Mouse (Mus musculus) limb, embryonic 15.5 days (tissue): ENCODE results near the gene Rab11fip3. TPM values are rescaled to one million over a fixed set of nuclear protein-coding genes. Genes with fewer than 3 reads are reported as not detected.
A peak's percentile ranks its signal among the peaks of the same experiment; 100 is the strongest.
"Not testable (repeated sequence)": the region's sequence is repeated elsewhere in the genome, so short reads cannot be mapped to it uniquely, and the experiment has no call there.

ENCODE experiments used
- ATAC-seq: fragments of 200-750 bp; cut with Nextera tagmentation; 2 replicates; pipeline ENCODE4 v1.8.0; 2017; ENCODE audit warnings: low read depth, moderate TSS enrichment; ENCODE audit not compliant: insufficient number of reproducible peaks, low FRiP score, low TSS enrichment
- H3K27ac ChIP-seq: fragments of 300-500 bp; sonication (generic); 2 replicates; pipeline ENCODE4 v1.5.1; 2015; ENCODE audit warnings: moderate library complexity, mild to moderate bottlenecking, inconsistent platforms
- H3K27me3 ChIP-seq: fragments of 300-500 bp; sonication (generic); 2 replicates; pipeline ENCODE4 v1.6.1; 2015; ENCODE audit warnings: inconsistent platforms
- H3K36me3 ChIP-seq: fragments of 300-500 bp; sonication (generic); 2 replicates; pipeline ENCODE4 v1.6.1; 2015; ENCODE audit warnings: inconsistent platforms
- H3K4me1 ChIP-seq: fragments of 300-500 bp; sonication (generic); 2 replicates; pipeline ENCODE4 v1.6.1; 2015; ENCODE audit warnings: inconsistent platforms
- H3K4me2 ChIP-seq: fragments of 300-500 bp; sonication (generic); 2 replicates; pipeline ENCODE4 v1.6.1; 2015; ENCODE audit warnings: mild to moderate bottlenecking, inconsistent platforms
- H3K4me3 ChIP-seq: fragments of 300-500 bp; sonication (generic); 2 replicates; pipeline ENCODE4 v1.5.1; 2015; ENCODE audit warnings: mild to moderate bottlenecking, inconsistent platforms
- H3K9ac ChIP-seq: fragments of 300-500 bp; sonication (generic); 2 replicates; pipeline ENCODE4 v1.6.1; 2015; ENCODE audit warnings: inconsistent platforms
- H3K9me3 ChIP-seq: fragments of 300-500 bp; sonication (generic); 2 replicates; pipeline ENCODE4 v1.6.1; 2016; ENCODE audit warnings: inconsistent platforms
- WGBS: fragments of 180-500 bp; shearing (Covaris S2); methylation state at CpG from one replicate; pipeline ENCODE4 v1.1.7; 2015; 5-methylcytosine and 5-hydroxymethylcytosine counted together
- polyA plus RNA-seq: library from polyadenylated mRNA; unstranded; fragments of >200 nt; fragmentation: Nextera tagmentation; extraction: Ambion mirVana; gene quantifications from 2 replicates; pipeline ENCODE4 v1.2.1, GENCODE M21; 2015

The Rab11fip3 gene
- polyA plus RNA-seq, 1 experiment from 2014 or later: 16.8 TPM

DNA sequence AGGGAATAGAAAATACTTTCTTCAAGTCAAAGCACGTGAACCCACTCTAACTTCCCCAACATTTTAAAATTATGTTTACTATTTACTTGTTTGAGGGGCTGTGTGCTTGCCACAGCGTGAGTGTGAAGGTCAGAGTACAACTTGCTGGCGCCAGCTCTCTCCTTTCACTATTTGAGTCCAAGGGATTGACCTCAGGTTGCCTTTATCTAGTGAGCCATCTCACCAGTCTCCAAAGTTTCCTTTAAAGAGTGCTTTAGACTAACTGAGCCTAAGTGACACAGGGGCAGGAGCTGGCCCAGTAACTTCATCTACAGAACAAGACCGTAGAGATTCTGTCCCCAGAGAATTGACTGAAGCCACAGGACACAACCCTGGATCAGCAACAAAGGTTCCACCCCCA lies 17.3 kb downstream of the Rab11fip3 start:
- H3K4me3 ChIP-seq: no peak overlapping the region
- WGBS: 95% methylated on average over 4 of the region's 4 CpGs
- H3K27ac ChIP-seq: no peak overlapping the region
- no peak for ATAC-seq
- H3K27me3 ChIP-seq: no peaks in the 10 kb centered on the region
- peaks cover 9% of the 10 kb centered on the region; the same call in 1 of the 2 replicates for H3K4me1 ChIP-seq
- peaks cover 4% of the 10 kb centered on the region for H3K36me3 ChIP-seq
- no peaks in the 10 kb centered on the region for H3K9me3 ChIP-seq
- H3K9ac ChIP-seq: no peak overlapping the region
- no peak overlapping the region for H3K4me2 ChIP-seq

DNA sequence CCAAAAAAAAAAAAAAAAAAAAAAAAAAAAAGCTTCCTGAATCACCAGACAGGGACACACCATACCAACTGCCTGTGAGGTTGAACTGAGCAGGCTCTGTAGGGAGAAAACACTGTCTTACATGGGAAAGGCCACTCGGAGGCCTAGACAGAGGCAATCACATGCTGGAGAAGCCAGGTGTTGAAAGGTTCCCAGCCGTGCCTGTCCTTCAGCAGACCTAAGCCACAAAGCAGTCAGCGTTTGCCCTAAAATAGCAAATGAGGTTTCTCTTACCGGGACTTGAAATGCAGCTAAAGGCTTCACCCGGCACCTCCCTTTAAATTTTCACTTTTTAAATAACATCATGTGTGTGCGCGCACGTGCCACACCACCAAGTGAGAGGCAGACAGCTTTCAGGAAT lies 21.2 kb downstream of the Rab11fip3 start:
- no peaks in the 10 kb centered on the region for H3K27me3 ChIP-seq
- WGBS: 76% methylated on average over 8 of the region's 8 CpGs
- H3K36me3 ChIP-seq: peaks cover 3% of the 10 kb centered on the region
- H3K4me2 ChIP-seq: no peak overlapping the region
- no peak overlapping the region for H3K27ac ChIP-seq
- 0 out of 2 replicates have a peak, but pooled peaks cover 3% of the 10 kb centered on the region for H3K4me1 ChIP-seq
- no peak for ATAC-seq
- no peak overlapping the region for H3K9ac ChIP-seq
- no peaks in the 10 kb centered on the region for H3K9me3 ChIP-seq
- H3K4me3 ChIP-seq: no peak overlapping the region

DNA sequence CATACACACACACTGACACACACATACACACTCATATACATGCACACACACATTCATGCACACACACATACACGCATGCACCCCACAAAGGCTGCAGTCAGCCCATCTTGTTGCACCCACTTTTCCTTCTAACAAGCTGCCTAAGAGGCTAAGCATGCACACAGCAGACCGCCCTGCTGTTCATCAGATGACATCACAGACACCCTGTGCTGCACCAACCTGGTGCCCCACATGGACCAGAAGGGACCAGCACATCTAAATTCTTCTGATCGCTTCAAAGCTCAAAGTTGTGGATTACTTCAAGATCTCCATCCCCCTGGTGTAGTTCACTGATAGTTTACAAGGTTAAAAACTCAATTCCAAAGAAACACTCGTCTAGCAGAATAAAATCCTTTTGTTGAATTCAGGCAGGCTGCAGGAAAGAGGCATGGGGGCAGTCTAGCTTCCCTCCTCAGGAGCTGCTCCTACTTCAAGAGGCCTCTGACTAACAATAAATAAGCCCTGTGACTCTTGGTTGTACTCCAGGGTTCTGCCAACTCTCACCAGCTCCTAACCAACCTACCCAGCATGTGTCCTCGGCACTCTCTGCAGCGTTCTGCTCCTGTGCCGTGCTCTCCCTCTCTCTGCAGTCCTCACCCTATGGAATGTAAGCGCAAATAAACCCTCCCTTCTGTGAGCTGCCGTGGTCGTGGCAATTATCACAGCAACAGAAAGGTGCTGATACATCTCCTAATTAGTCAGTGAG lies 22.9 kb downstream of the Rab11fip3 start:
- Histone ChIP-seq H3K9ac (no peak overlapping the region), H3K27me3 (no peaks in the 10 kb centered on the region), H3K36me3 (no peaks in the 10 kb centered on the region; the same call in 1 of the 2 replicates), H3K4me1 (0 out of 2 replicates have a peak, but pooled peaks cover 3% of the 10 kb centered on the region), H3K4me3 (no peak overlapping the region), H3K9me3 (no peaks in the 10 kb centered on the region), H3K4me2 (no peak overlapping the region), H3K27ac (no peak overlapping the region)
- 65% methylated on average over 10 of the region's 10 CpGs for WGBS
- ATAC-seq: no peak

DNA sequence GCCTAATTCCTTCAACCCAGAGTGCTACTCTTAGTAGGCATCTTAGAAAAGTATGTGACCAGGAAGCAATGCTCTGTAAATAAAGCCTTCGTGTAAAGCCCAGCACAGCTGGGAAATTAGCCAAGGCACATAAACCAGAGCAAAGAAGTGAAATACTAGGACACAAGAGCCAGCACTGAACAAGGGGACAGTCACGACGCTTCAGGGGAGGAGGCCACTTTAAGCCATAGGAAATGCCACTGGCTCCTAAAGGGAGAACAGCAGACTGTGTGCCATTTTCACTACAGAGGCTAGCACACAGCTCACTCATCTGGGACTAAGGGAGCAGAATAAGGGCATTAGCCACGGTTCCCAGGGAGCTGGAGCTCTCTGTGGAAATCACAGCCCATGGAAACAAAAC lies 24.1 kb downstream of the Rab11fip3 start:
- no peaks in the 10 kb centered on the region for H3K27me3 ChIP-seq
- no peak overlapping the region for H3K4me3 ChIP-seq
- 0 out of 2 replicates have a peak, but pooled peaks cover 5% of the 10 kb centered on the region for H3K4me1 ChIP-seq
- WGBS: 50% methylated on average over 4 of the region's 4 CpGs
- H3K9ac ChIP-seq: no peak overlapping the region
- H3K4me2 ChIP-seq: no peak overlapping the region
- ATAC-seq: no peak
- H3K9me3 ChIP-seq: no peaks in the 10 kb centered on the region
- H3K27ac ChIP-seq: peak overlapping the region; percentile 8; the same call in 1 of the 2 replicates
- no peaks in the 10 kb centered on the region for H3K36me3 ChIP-seq

- Histone ChIP-seq H3K9ac (no peak overlapping the region), H3K9me3 (no peaks in the 10 kb centered on the region), H3K27ac (0 out of 2 replicates have a peak overlapping the region, but pooled peaks have one; percentile 30), H3K4me1 (0 out of 2 replicates have a peak, but pooled peaks cover 5% of the 10 kb centered on the region), H3K4me2 (no peak overlapping the region), H3K4me3 (no peak overlapping the region), H3K27me3 (no peaks in the 10 kb centered on the region), H3K36me3 (no peaks in the 10 kb centered on the region)
- 70% methylated on average over 5 of the region's 5 CpGs for WGBS
- no peak for ATAC-seq
Observed at GRCm38 (mm10) chr17:26043249-26043636, 26.1 kb downstream of the Rab11fip3 start.

GRCm38 (mm10) chr17:26042599-26043248 lies 26.6 kb downstream of the Rab11fip3 start:
- Histone ChIP-seq H3K27ac (no peak overlapping the region), H3K36me3 (no peaks in the 10 kb centered on the region), H3K27me3 (no peaks in the 10 kb centered on the region), H3K9me3 (no peaks in the 10 kb centered on the region), H3K4me1 (0 out of 2 replicates have a peak, but pooled peaks cover 5% of the 10 kb centered on the region), H3K4me2 (no peak overlapping the region), H3K9ac (no peak overlapping the region), H3K4me3 (no peak overlapping the region)
- no peak for ATAC-seq
- 81% methylated on average over 12 of the region's 13 CpGs for WGBS

- Histone ChIP-seq H3K36me3 (peaks cover 3% of the 10 kb centered on the region), H3K27ac (0 out of 2 replicates have a peak overlapping the region, but pooled peaks have one; percentile 0), H3K4me1 (0 out of 2 replicates have a peak, but pooled peaks cover 4% of the 10 kb centered on the region), H3K4me3 (no peak overlapping the region), H3K27me3 (no peaks in the 10 kb centered on the region), H3K9me3 (no peaks in the 10 kb centered on the region), H3K4me2 (no peak overlapping the region), H3K9ac (no peak overlapping the region)
- no peak for ATAC-seq
- 45% methylated on average over 9 of the region's 9 CpGs for WGBS
Observed at GRCm38 (mm10) chr17:26041111-26041802, 28.1 kb downstream of the Rab11fip3 start.

DNA sequence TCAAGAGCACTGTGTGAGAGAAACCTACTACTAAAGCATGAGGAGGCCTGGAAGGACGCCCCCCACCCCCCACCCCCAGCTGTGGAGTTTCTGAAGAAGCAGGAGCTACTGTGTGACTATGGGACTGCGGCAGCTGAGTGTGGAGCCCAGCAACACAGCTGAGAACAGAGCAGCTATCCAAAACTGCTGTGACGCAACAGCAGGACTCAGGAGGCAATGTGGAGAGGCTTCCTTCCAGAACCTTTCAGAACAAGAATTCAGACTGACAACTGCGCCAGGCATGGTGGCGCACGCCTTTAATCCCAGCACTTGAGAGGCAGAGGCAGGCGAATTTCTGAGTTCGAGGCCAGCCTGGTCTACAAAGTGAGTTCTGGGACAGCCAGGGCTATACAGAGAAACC lies 28.6 kb downstream of the Rab11fip3 start:
- 81% methylated on average over 8 of the region's 8 CpGs for WGBS
- H3K4me2 ChIP-seq, ATAC-seq, H3K27me3 ChIP-seq, H3K9ac ChIP-seq, H3K27ac ChIP-seq, H3K36me3 ChIP-seq, H3K4me3 ChIP-seq, H3K9me3 ChIP-seq, H3K4me1 ChIP-seq: not testable (repeated sequence)

- 77% methylated on average over 6 of the region's 6 CpGs for WGBS
- ATAC-seq: no peak
- no peak overlapping the region for H3K4me2 ChIP-seq
- H3K27me3 ChIP-seq: no peaks in the 10 kb centered on the region
- H3K27ac ChIP-seq: no peak overlapping the region
- no peaks in the 10 kb centered on the region for H3K4me1 ChIP-seq
- H3K4me3 ChIP-seq: no peak overlapping the region
- H3K36me3 ChIP-seq: peaks cover 41% of the 10 kb centered on the region
- H3K9me3 ChIP-seq: no peaks in the 10 kb centered on the region
- H3K9ac ChIP-seq: no peak overlapping the region
Observed at GRCm38 (mm10) chr17:26032037-26032436, 37.3 kb downstream of the Rab11fip3 start.

DNA sequence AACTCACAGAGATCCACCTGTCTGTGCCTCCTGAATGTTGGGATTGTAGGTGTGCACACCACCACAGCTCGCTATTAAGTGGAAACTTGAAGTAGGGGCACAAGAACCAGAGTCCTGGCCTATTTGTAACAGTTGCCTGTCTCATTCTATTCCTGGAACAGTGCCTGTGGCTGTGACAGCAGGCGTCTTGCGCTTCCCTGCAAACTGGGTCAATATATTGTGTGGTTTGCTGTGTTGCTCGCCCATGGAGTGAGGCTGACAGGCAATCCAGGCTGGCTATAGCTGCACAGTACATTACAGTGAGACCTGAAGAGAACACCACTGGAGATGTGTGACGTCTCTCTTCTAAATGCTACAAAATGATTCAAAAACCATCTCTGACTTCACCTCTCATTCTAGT lies 37.8 kb downstream of the Rab11fip3 start:
- Histone ChIP-seq H3K9me3 (no peaks in the 10 kb centered on the region), H3K9ac (no peak overlapping the region), H3K4me2 (no peak overlapping the region), H3K27ac (no peak overlapping the region), H3K27me3 (no peaks in the 10 kb centered on the region), H3K4me1 (no peaks in the 10 kb centered on the region), H3K36me3 (peaks cover 41% of the 10 kb centered on the region), H3K4me3 (no peak overlapping the region)
- WGBS: 91% methylated on average over 5 of the region's 5 CpGs
- no peak for ATAC-seq

- no peak overlapping the region for H3K9ac ChIP-seq
- no peak overlapping the region for H3K27ac ChIP-seq
- H3K4me3 ChIP-seq: no peak overlapping the region
- WGBS: 60% methylated on average over 4 of the region's 4 CpGs
- H3K4me2 ChIP-seq: no peak overlapping the region
- ATAC-seq: no peak
- H3K4me1 ChIP-seq: no peaks in the 10 kb centered on the region
- peaks cover 19% of the 10 kb centered on the region for H3K36me3 ChIP-seq
- H3K27me3 ChIP-seq: no peaks in the 10 kb centered on the region
- H3K9me3 ChIP-seq: no peaks in the 10 kb centered on the region
Observed at GRCm38 (mm10) chr17:26028261-26028660, 41.1 kb downstream of the Rab11fip3 start.

DNA sequence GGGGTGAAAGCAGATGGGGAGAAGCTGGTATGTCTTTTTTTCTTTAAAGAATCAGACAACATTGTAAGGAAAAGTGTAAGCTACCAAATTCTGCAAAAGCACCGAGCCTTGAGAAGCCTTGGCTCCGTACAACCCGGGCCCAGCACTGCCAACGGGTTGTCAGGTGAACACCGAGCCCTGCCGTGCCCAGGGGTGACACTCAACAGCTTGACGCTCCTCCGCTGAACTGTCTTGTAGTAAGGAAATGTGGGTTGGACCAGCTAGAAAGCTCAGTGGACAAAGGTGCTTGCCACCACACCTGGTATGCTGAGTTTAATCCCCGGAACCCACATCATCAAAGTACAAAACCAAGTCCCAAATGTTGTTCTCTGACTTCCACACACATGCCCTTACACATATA lies 44.7 kb downstream of the Rab11fip3 start:
- H3K36me3 ChIP-seq: peaks cover 14% of the 10 kb centered on the region
- ATAC-seq: no peak

More for the DNA sequence above, 44.7 kb downstream of the Rab11fip3 start:
- Histone ChIP-seq H3K27ac (no peak overlapping the region), H3K4me3 (no peak overlapping the region), H3K9ac (no peak overlapping the region), H3K4me1 (no peaks in the 10 kb centered on the region), H3K4me2 (no peak overlapping the region), H3K9me3 (no peaks in the 10 kb centered on the region), H3K27me3 (no peaks in the 10 kb centered on the region)
- 92% methylated on average over 9 of the region's 9 CpGs for WGBS
